Comparison of ENCODE assay signal across 8 mouse cellular contexts in the genomic region with DNA sequence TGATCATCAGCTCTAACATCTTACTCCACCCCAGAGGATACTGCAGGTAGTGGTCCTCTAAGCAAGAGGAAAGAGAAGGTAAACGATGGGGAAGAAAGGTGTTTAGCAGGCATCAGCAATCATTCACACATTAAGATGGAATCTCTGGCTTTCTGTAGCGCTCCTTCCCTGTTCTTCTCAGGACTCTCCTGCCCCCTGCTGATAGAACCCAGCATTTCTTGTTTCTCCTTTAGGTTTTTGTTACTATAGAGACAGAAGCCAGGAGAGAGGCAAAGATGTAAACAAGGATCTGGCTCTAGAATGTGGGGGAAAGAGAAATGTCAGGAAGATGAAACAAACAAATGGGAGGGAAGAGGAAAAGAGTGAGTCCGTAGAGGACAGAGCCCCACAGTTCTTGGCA. TPM values are rescaled to one million over a fixed set of nuclear protein-coding genes. Genes with fewer than 3 reads are reported as not detected.
A peak's percentile ranks its signal among the peaks of the same experiment; 100 is the strongest.
DNase-seq lines count a peak whose midpoint lies in the region; ATAC-seq lines count a peak whose summit lies in the region.

No protein-coding gene starts in this region.

- no peak overlapping the region for H3K4me3 ChIP-seq in embryonic facial prominence, embryonic 11.5 days (ENCODE audit: low read depth, low read length)

- no peaks in the 10 kb centered on the region for H3K4me1 ChIP-seq in embryonic facial prominence, embryonic 11.5 days (ENCODE audit: control insufficient read depth, insufficient read depth, low read length)

- H3K36me3 ChIP-seq in embryonic facial prominence, embryonic 11.5 days (replicated peaks; ENCODE audit: control insufficient read depth, insufficient read depth, low read depth, low read length): no peaks in the 10 kb centered on the region

- intact Hi-C loops in left cerebral cortex, postnatal 14 days (cut with DNase I): loop anchor here (5.0 kb wide), 1 partner anchor 199 kb away; no protein-coding TSS in a partner anchor

- no peaks in the 10 kb centered on the region for H3K27me3 ChIP-seq in embryonic facial prominence, embryonic 11.5 days (ENCODE audit: control insufficient read depth, insufficient read depth, low read length)

- H3K9ac ChIP-seq in embryonic facial prominence, embryonic 11.5 days (replicated peaks; ENCODE audit: low read length): no peak overlapping the region

- WGBS in embryonic facial prominence, embryonic 11.5 days: 13% methylated on average over 3 of the region's 3 CpGs

- H3K27ac ChIP-seq in embryonic facial prominence, embryonic 11.5 days (replicated peaks; ENCODE audit: low read depth, low read length): no peak overlapping the region

- H3K9me3 ChIP-seq in embryonic facial prominence, embryonic 11.5 days (replicated peaks; ENCODE audit: control insufficient read depth, low read length): no peaks in the 10 kb centered on the region

- no peak for ATAC-seq in embryonic facial prominence, embryonic 11.5 days (replicated peaks; ENCODE audit: insufficient number of reproducible peaks, low FRiP score, low TSS enrichment, low read depth)

- H3K4me2 ChIP-seq in embryonic facial prominence, embryonic 11.5 days (ENCODE audit: low read depth, low read length): no peak overlapping the region

- peak; percentile 6 for DNase-seq in gastrocnemius, postnatal 10 days
- no peak for DNase-seq in gastrocnemius, postnatal 25 days
- peak; percentile 19 to 37 for DNase-seq in adrenal gland, adult 18-20 months (ENCODE audit: low spot score in 2 of 2)
- DNase-seq in embryonic facial prominence, embryonic 11.5 days (ENCODE audit: low spot score): peak; percentile 78
- peak; percentile 27 for DNase-seq in kidney, adult 18-20 months
- peak; percentile 79 to 82 for DNase-seq in left cerebral cortex, postnatal 14 days (ENCODE audit: low spot score in 2 of 2)
- DNase-seq in right cerebral cortex, adult 2 months (ENCODE audit: low spot score in 2 of 2): peak; percentile 84 to 93
- no peak for DNase-seq in urinary bladder, postnatal 4 days (ENCODE audit: low spot score in 2 of 2)

RNA-seq across cellular contexts. Expression of a gene that starts 49.6 kb away (rescaled TPM):
- 1 to 10 TPM in 1 of 2 experiments, under 1 TPM in 1; 0.96 to 2.1 TPM for total RNA-seq in gastrocnemius, postnatal 10 days (2021)
- total RNA-seq in gastrocnemius, postnatal 25 days (2021): under 1 TPM; 0.29 to 0.49 TPM
- 1 to 10 TPM in 1 of 2 experiments, under 1 TPM in 1; 0.36 to 1.1 TPM for total RNA-seq in adrenal gland, adult 18-20 months (2021)
- polyA plus RNA-seq in embryonic facial prominence, embryonic 11.5 days (2014; fragmentation: Nextera tagmentation; extraction: Ambion mirVana): 1.5 and 2.3 TPM in 2 replicates
- total RNA-seq in left cerebral cortex, postnatal 14 days (2021): 100 to 1,000 TPM in 1 of 2 experiments, 10 to 100 TPM in 1; 71.1 to 107 TPM

Comparison
In these comparisons a context has a peak if more than half of its experiments do, and no peak if none do; other contexts are left out.
1. DNase-seq: peak in gastrocnemius, postnatal 10 days (single experiment), adrenal gland, adult 18-20 months (2 of 2), embryonic facial prominence, embryonic 11.5 days (single experiment), kidney, adult 18-20 months (single experiment), left cerebral cortex, postnatal 14 days (2 of 2) and right cerebral cortex, adult 2 months (2 of 2); none in gastrocnemius, postnatal 25 days (single experiment) and urinary bladder, postnatal 4 days (0 of 2).
2. RNA of a gene that starts 49.6 kb away (total RNA-seq): 71.1 to 107 TPM in left cerebral cortex, postnatal 14 days; 0.96 to 2.1 TPM in gastrocnemius, postnatal 10 days, 0.36 to 1.1 TPM in adrenal gland, adult 18-20 months and 0.29 to 0.49 TPM in gastrocnemius, postnatal 25 days; every median in the first group is over 10 times any median in the second.